Mouse (Mus musculus) liver, embryonic 14.5 days (tissue): ENCODE data around the gene Arhgef38.

ENCODE experiments used
- CTCF ChIP-seq: IDR thresholded peaks from 2 replicates; pipeline ENCODE4 v1.5.1; 2016; ENCODE audit warnings: antibody characterized with exemption, low read depth, control low read depth
- EP300 ChIP-seq: IDR thresholded peaks from 2 replicates; pipeline ENCODE4 v1.6.1; 2016; ENCODE audit warnings: antibody characterized with exemption, low read depth

GRCm38 (mm10) chr3:133091664-133092273, 143.0 kb downstream of the Arhgef38 start, which contains the start of the genes Ints12 and Gstcd:
- no peak for TF ChIP-seq CTCF
- TF ChIP-seq EP300: no peak
